Mouse (Mus musculus) CH12.LX (cell line): ENCODE measurements at regions not wholly inside any gene's neighbourhood (a gene's known extent, or its start where the extent isn't known, plus 50 kb on each side); places are given as distances from the start of the nearest gene placed in this dataset.

Experiments
- HCFC1 ChIP-seq: IDR thresholded peaks from 2 replicates; pipeline ENCODE4 v1.6.1; 2012; ENCODE audit warnings: low read depth, mild to moderate bottlenecking, inconsistent platforms, low read length, improper control_type of control experiment
- MAZ ChIP-seq: IDR thresholded peaks from 2 replicates; pipeline ENCODE4 v1.6.1; 2012; ENCODE audit warnings: low read depth, mild to moderate bottlenecking, inconsistent platforms, low read length, improper control_type of control experiment, moderate library complexity
- RAD21 ChIP-seq: IDR thresholded peaks from 2 replicates; pipeline ENCODE4 v1.6.1; 2011; ENCODE audit warnings: low read depth, mild to moderate bottlenecking, low read length, improper control_type of control experiment, moderate library complexity
- TCF12 ChIP-seq: IDR thresholded peaks from 2 replicates; pipeline ENCODE4 v1.6.1; 2014; ENCODE audit warnings: low read depth, mild to moderate bottlenecking, inconsistent platforms, low read length, improper control_type of control experiment

DNA sequence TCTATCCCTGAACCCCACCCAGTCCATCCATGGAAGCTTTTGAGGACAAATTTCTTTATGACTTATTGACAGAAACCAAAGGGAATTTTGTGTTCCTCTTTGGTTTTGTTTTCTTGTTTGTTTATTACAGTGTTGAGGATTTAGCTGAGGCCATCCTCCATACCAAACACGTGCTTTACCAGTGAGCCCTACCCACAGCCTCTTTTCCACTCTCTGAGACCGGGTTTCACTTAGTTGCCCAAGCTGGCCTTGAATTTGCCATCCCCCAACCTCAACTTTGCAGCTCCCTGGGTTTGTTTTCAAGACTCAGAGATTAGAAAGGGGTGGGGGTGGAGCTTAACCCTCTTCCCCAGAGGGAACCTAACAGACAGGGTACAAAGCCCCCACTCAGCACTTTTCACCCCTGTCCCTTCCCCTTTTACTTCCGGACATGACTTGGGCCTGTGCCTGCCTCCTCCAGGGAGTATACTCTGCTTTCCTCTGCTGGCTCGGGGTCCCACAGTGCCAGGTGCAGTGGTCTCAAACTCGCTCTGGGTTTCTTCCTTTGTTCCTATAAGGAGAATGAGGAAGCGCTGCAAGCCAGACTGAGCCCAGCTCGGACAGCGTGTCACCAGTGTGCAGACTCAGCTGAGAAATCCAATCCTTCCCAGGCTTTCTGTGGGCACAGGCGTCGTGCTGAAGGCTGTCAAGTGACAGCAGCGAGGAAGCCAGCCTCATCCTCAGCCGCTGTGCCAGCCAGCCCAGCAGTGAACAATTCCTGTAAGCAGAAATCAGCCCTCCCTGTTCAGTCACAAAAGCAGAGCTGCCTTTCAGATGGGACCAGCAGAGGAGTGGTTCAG lies 72.8 kb upstream of the Mef2a start:
- TF ChIP-seq HCFC1 (no peak), TCF12 (no peak), RAD21 (no peak; the same call in 1 of the 2 replicates), MAZ (no peak)
